Comparison of ENCODE assay signal across 9 mouse cellular contexts in the genomic region with DNA sequence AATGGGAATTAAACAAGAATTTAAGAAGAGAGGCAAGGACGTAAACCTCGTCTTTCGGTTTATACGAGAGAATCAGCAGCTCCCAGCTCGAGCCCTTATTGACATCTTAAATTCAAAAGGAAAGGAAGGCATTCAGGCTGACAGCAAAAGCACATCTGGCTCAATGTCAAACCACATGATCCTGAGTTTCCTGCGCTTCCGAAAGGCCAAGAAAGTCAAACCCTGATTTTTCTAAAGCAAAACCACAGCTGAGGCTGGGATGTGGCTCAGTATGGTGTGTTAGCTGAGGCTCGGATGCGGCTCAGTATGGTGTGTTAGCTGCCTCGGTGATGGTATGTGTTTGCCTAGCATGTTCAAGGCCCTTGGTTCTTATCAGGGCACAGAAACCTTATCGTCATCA. TPM values are rescaled to one million over a fixed set of nuclear protein-coding genes. Genes with fewer than 3 reads are reported as not detected.
DNase-seq lines count a peak whose midpoint lies in the region; ATAC-seq and TF ChIP-seq lines count a peak whose summit lies in the region.
"Had no signal": no experiment of that assay in that cellular context is flagged by ENCODE, and none has a peak within 500 bp of the region (broad histone marks: within the 10 kb centered on the region; RNA-seq: fewer than 3 reads in every experiment).

No protein-coding gene starts in this region.

- ATAC-seq in embryonic facial prominence, embryonic 13.5 days (ENCODE audit: insufficient number of reproducible peaks, insufficient read depth, low FRiP score, low TSS enrichment, low read depth), result no peak
- no peak; the same call in 1 of the 2 replicates for ATAC-seq in liver, embryonic 11.5 days (replicated peaks; ENCODE audit: low FRiP score)
- ATAC-seq in heart, embryonic 14.5 days (ENCODE audit: insufficient number of reproducible peaks, insufficient read depth, low FRiP score, low read depth), result no peak
- ATAC-seq in forebrain, embryonic 14.5 days, result no peak

- no peak overlapping the region; the same call in 1 of the 2 replicates for H3K27ac ChIP-seq in embryonic facial prominence, embryonic 13.5 days
- H3K27ac ChIP-seq in embryonic facial prominence, embryonic 10.5 days (replicated peaks), result no peak overlapping the region
- peak overlapping the region; percentile 66 for H3K27ac ChIP-seq in liver, adult 2 months (replicated peaks; ENCODE audit: insufficient read depth, low read depth, low read length)
- no peak overlapping the region for H3K27ac ChIP-seq in liver, embryonic 11.5 days (ENCODE audit: low read depth, low read length)
- no peak overlapping the region for H3K27ac ChIP-seq in heart, embryonic 14.5 days (replicated peaks in 1 of 2; ENCODE audit: control insufficient read depth in 1 of 2, insufficient read depth in 1 of 2, low read depth in 2 of 2, low read length in 2 of 2)
- no peak overlapping the region for H3K27ac ChIP-seq in forebrain, embryonic 14.5 days (ENCODE audit: low read depth, low read length)

- peaks cover 5% of the 10 kb centered on the region; the same call in 1 of the 2 replicates for H3K79me2 ChIP-seq in liver, adult 2 months (ENCODE audit: control insufficient read depth, insufficient read depth, low read length)

- no peak overlapping the region for H3K4me3 ChIP-seq in embryonic facial prominence, embryonic 13.5 days
- no peak overlapping the region for H3K4me3 ChIP-seq in embryonic facial prominence, embryonic 10.5 days
- H3K4me3 ChIP-seq in liver, adult 2 months (ENCODE audit: insufficient read depth, low read depth, low read length), result no peak overlapping the region
- H3K4me3 ChIP-seq in liver, embryonic 11.5 days (ENCODE audit: low read depth, low read length), result no peak overlapping the region
- H3K4me3 ChIP-seq in heart, embryonic 14.5 days (ENCODE audit: control insufficient read depth in 1 of 2, insufficient read depth in 1 of 2, low read depth in 1 of 2, low read length in 2 of 2), result no peak overlapping the region
- no peak overlapping the region for H3K4me3 ChIP-seq in forebrain, embryonic 14.5 days (ENCODE audit: low read depth, low read length)

- no peaks in the 10 kb centered on the region for H3K27me3 ChIP-seq in embryonic facial prominence, embryonic 13.5 days
- H3K27me3 ChIP-seq in embryonic facial prominence, embryonic 10.5 days (replicated peaks; ENCODE audit: low read depth, poor library complexity, severe bottlenecking), result no peaks in the 10 kb centered on the region
- no peaks in the 10 kb centered on the region for H3K27me3 ChIP-seq in liver, adult 2 months (ENCODE audit: control insufficient read depth, insufficient read depth, low read length)
- H3K27me3 ChIP-seq in liver, embryonic 11.5 days (replicated peaks; ENCODE audit: control insufficient read depth, insufficient read depth, low read length), result no peaks in the 10 kb centered on the region
- H3K27me3 ChIP-seq in heart, embryonic 14.5 days (ENCODE audit: control insufficient read depth, insufficient read depth, low read length), result no peaks in the 10 kb centered on the region
- H3K27me3 ChIP-seq in forebrain, embryonic 14.5 days (replicated peaks; ENCODE audit: control insufficient read depth, insufficient read depth, low read length), result no peaks in the 10 kb centered on the region

- no peak overlapping the region for H3K9ac ChIP-seq in embryonic facial prominence, embryonic 13.5 days
- H3K9ac ChIP-seq in liver, adult 2 months (ENCODE audit: low read depth, low read length), result no peak overlapping the region
- no peak overlapping the region for H3K9ac ChIP-seq in liver, embryonic 11.5 days (ENCODE audit: low read depth, low read length)
- H3K9ac ChIP-seq in heart, embryonic 14.5 days (ENCODE audit: low read length), result no peak overlapping the region
- H3K9ac ChIP-seq in forebrain, embryonic 14.5 days (ENCODE audit: low read length), result no peak overlapping the region

- no peaks in the 10 kb centered on the region for H3K36me3 ChIP-seq in embryonic facial prominence, embryonic 13.5 days
- H3K36me3 ChIP-seq in embryonic facial prominence, embryonic 10.5 days (replicated peaks), result no peaks in the 10 kb centered on the region; the same call in 1 of the 2 replicates
- H3K36me3 ChIP-seq in liver, adult 2 months (ENCODE audit: control insufficient read depth, insufficient read depth, low read length), result no peaks in the 10 kb centered on the region
- no peaks in the 10 kb centered on the region for H3K36me3 ChIP-seq in liver, embryonic 11.5 days (ENCODE audit: control insufficient read depth, insufficient read depth, low read length)
- no peaks in the 10 kb centered on the region for H3K36me3 ChIP-seq in heart, embryonic 14.5 days (ENCODE audit: control insufficient read depth, insufficient read depth, low read length)
- no peaks in the 10 kb centered on the region for H3K36me3 ChIP-seq in forebrain, embryonic 14.5 days (ENCODE audit: control insufficient read depth, insufficient read depth, low read length)

- DNase-seq in embryonic facial prominence, embryonic 10.5 days (ENCODE audit: low spot score), result no peak
- DNase-seq in liver, adult 2 months (ENCODE audit: extremely low read depth, low read depth, low spot score), result peak; percentile 43
- DNase-seq in liver, embryonic 11.5 days (ENCODE audit: low spot score), result no peak
- peak; percentile 58 for DNase-seq in lung, postnatal 10 days
- no peak for DNase-seq in right cerebral cortex, adult 18-20 months
- no peak for DNase-seq in forebrain, embryonic 14.5 days (ENCODE audit: low spot score)
- DNase-seq: cerebellum, adult 8-10 months had no signal

- no peaks in the 10 kb centered on the region for H3K9me3 ChIP-seq in embryonic facial prominence, embryonic 13.5 days
- no peaks in the 10 kb centered on the region for H3K9me3 ChIP-seq in embryonic facial prominence, embryonic 10.5 days
- no peaks in the 10 kb centered on the region for H3K9me3 ChIP-seq in liver, embryonic 11.5 days (ENCODE audit: control insufficient read depth, low read length)
- H3K9me3 ChIP-seq in heart, embryonic 14.5 days (ENCODE audit: control insufficient read depth, low read length), result 0 out of 2 replicates have a peak, but pooled peaks cover 4% of the 10 kb centered on the region
- H3K9me3 ChIP-seq in forebrain, embryonic 14.5 days (replicated peaks; ENCODE audit: control insufficient read depth, low read length), result no peaks in the 10 kb centered on the region

- H3K4me2 ChIP-seq in embryonic facial prominence, embryonic 13.5 days, result peak overlapping the region; percentile 11; the same call in 1 of the 2 replicates
- no peak overlapping the region for H3K4me2 ChIP-seq in liver, embryonic 11.5 days
- H3K4me2 ChIP-seq in heart, embryonic 14.5 days (ENCODE audit: low read length), result peak overlapping the region; percentile 55; the same call in 1 of the 2 replicates
- no peak overlapping the region for H3K4me2 ChIP-seq in forebrain, embryonic 14.5 days (ENCODE audit: low read length)

- TF ChIP-seq POLR2A in liver, adult 2 months (IDR thresholded peaks at IDR 0.05; ENCODE audit: extremely low read depth, insufficient read depth, low read length), result no peak

- no peak for TF ChIP-seq CTCF in liver, adult 2 months (IDR thresholded peaks at IDR 0.05; ENCODE audit: low read depth, low read length)

- 61% methylated on average over 11 of the region's 11 CpGs for WGBS in embryonic facial prominence, embryonic 13.5 days
- 84% methylated on average over 11 of the region's 11 CpGs for whole genome bisulfite sequencing in embryonic facial prominence, embryonic 10.5 days
- WGBS in liver, adult 2 months, result 72% methylated on average over 11 of the region's 11 CpGs
- whole genome bisulfite sequencing in liver, embryonic 11.5 days, result 70% methylated on average over 11 of the region's 11 CpGs
- 59% methylated on average over 11 of the region's 11 CpGs for WGBS in heart, embryonic 14.5 days
- WGBS in forebrain, embryonic 14.5 days, result 86% methylated on average over 11 of the region's 11 CpGs

- peaks cover 21% of the 10 kb centered on the region for H3K4me1 ChIP-seq in embryonic facial prominence, embryonic 13.5 days
- peaks cover 21% of the 10 kb centered on the region for H3K4me1 ChIP-seq in embryonic facial prominence, embryonic 10.5 days
- peaks cover 3% of the 10 kb centered on the region; the same call in 1 of the 2 replicates for H3K4me1 ChIP-seq in liver, adult 2 months (ENCODE audit: control insufficient read depth, insufficient read depth, low read length)
- H3K4me1 ChIP-seq in liver, embryonic 11.5 days (replicated peaks; ENCODE audit: control insufficient read depth, insufficient read depth, low read length), result peaks cover 19% of the 10 kb centered on the region
- peaks cover 13 to 16% of the 10 kb centered on the region in 2 experiments for H3K4me1 ChIP-seq in heart, embryonic 14.5 days (ENCODE audit: control insufficient read depth in 2 of 2, insufficient read depth in 2 of 2, low read length in 2 of 2)
- peaks cover 5% of the 10 kb centered on the region; the same call in 1 of the 2 replicates for H3K4me1 ChIP-seq in forebrain, embryonic 14.5 days (ENCODE audit: control insufficient read depth, insufficient read depth, low read length)

RNA-seq across cellular contexts. Expression of gene Cradd, which starts 26.9 kb away (rescaled TPM):
- polyA plus RNA-seq in embryonic facial prominence, embryonic 13.5 days (2015; fragmentation: Nextera tagmentation; extraction: Ambion mirVana), result 10.4 and 10.7 TPM in 2 replicates
- 12.3 and 13.5 TPM in 2 replicates for polyA plus RNA-seq in embryonic facial prominence, embryonic 10.5 days (2016; fragmentation: Nextera tagmentation; extraction: Ambion mirVana)
- 8.9 and 10.6 TPM in 2 replicates for total RNA-seq in liver, adult 2 months (2014; rRNA removed)
- 24.7 and 34.7 TPM in 2 replicates for polyA plus RNA-seq in liver, adult 2 months (2012; rRNA removed)
- polyA plus RNA-seq in liver, embryonic 11.5 days (2014; fragmentation: Nextera tagmentation; extraction: Ambion mirVana), result 10.1 and 10.5 TPM in 2 replicates
- 11.0 and 12.3 TPM in 2 replicates for polyA plus RNA-seq in heart, embryonic 14.5 days (2014; fragmentation: Nextera tagmentation; extraction: Ambion mirVana)
- 11.7 and 13.4 TPM in 2 replicates for polyA plus RNA-seq in forebrain, embryonic 14.5 days (2014; fragmentation: Nextera tagmentation; extraction: Ambion mirVana)

Comparison
In these comparisons a context has a peak if more than half of its experiments do, and no peak if none do; other contexts are left out.
1. DNase-seq: peak in liver, adult 2 months (single experiment) and lung, postnatal 10 days (single experiment); none in embryonic facial prominence, embryonic 10.5 days (single experiment), liver, embryonic 11.5 days (single experiment), right cerebral cortex, adult 18-20 months (single experiment) and forebrain, embryonic 14.5 days (single experiment).
2. H3K4me2 ChIP-seq: peak in embryonic facial prominence, embryonic 13.5 days (single experiment) and heart, embryonic 14.5 days (single experiment); none in liver, embryonic 11.5 days (single experiment) and forebrain, embryonic 14.5 days (single experiment).